Mouse (Mus musculus): ENCODE measurements at regions not wholly inside any gene's neighbourhood (a gene's known extent, or its start where the extent isn't known, plus 50 kb on each side); places are given as distances from the start of the nearest gene placed in this dataset.

DNA sequence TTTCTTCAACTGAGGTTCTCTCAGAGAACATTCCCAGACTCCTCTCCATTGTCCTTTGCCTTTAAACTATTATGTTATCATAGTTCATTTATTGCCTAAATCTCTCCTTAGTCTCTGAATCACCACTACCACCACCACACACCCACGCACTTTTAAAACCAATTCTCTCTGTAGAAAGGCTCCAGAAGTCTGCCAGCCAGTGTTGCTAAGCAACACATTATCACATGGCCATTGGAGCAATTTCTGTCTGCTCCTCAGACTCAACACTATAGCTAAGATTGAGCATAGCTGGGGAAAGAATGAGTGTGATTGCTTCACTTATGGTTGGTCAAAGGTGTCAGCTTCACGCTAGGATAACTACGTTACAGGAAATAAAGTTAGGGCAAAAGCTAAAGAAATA lies 59.3 kb downstream of the Trap1a start:
- DNase-seq = no peak
- intact Hi-C loops (cut with DNase I) = no loop called here

DNA sequence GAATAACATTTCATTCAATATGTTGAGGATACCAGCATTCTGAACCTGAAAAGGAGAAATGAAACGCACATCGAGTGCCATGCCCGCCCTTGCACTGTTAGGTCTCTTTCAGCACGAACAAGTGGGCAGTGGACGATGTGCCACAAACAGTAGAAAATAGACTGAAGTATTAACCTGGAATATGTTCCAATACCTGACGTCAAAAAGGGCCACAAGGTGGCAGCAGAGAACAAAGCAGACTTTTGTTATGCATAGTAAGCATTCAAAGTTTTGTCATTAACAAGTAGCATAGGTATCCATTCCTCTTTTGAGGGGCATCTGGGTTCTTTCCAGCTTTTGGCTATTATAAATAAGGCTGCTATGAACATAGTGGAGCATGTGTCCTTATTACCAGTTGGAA lies 63.5 kb upstream of the D330045A20Rik start:
- DNase-seq = peak; percentile 52 to 72
- intact Hi-C loops (cut with DNase I) = loop anchor here (1.0 to 10.0 kb wide), 3 partner anchors 250 to 418 kb away; no protein-coding TSS in a partner anchor

DNA sequence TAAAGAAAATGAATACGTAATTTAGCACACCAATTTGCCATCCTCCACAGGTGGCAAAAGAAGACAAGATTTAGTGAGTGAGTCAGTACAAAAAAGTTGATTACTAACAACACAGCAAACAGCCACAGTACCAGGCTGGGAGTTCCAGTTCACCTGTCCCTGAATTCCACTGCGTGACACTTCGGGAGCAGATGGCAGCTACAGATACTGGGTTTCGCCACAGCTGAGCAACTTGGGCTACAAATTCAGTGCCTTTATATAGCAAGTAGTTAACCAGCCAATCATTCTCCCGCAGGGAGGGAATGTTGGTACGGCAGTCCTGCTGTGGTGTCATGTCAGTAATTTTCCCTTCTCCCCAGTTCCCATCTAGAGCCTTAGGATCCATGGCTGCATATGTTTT lies 60.3 kb upstream of the D330045A20Rik start:
- DNase-seq = no peak
- intact Hi-C loops (cut with DNase I) = loop anchor here (5.0 to 10.0 kb wide), 2 partner anchors 342 to 415 kb away; no protein-coding TSS in a partner anchor

DNA sequence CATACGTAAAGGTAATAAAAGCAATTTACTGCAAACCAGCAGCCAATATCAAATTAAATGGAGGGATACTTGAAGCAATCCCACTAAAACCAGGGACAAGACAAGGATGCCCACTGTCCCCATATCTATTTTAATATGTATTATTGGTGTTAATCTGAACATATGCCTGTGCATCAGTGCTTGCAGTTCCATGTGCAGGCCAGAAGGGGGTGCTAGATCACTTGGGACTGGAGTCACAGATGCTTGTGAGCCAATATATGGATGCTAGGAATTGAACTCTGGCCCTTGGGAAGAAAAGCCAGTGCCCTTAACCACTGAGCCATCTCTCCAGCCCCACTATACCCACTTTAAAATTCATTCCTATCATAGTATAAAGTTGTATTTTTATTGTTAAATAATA lies 55.9 kb upstream of the D330045A20Rik start:
- no peak for DNase-seq

More for the DNA sequence above, 55.9 kb upstream of the D330045A20Rik start:
- intact Hi-C loops (cut with DNase I) = no loop called here
